Mouse (Mus musculus) bone marrow macrophage, adult 2 months (primary cell): ENCODE data around the gene Txlna. TPM values are rescaled to one million over a fixed set of nuclear protein-coding genes. Genes with fewer than 3 reads are reported as not detected.

ENCODE experiments used
- H3K27ac ChIP-seq: 2 replicates; pipeline ENCODE4 v1.5.1; 2012; ENCODE audit warnings: low read depth, low read length; ENCODE audit not compliant: insufficient read depth
- H3K4me1 ChIP-seq: 2 replicates; pipeline ENCODE4 v1.6.1; 2012; ENCODE audit warnings: low read length; ENCODE audit not compliant: control insufficient read depth, insufficient read depth
- H3K4me3 ChIP-seq: 2 replicates; pipeline ENCODE4 v1.5.1; 2012; ENCODE audit warnings: mild to moderate bottlenecking, low read length, moderate library complexity; ENCODE audit not compliant: insufficient read depth
- CTCF ChIP-seq: IDR thresholded peaks from 2 replicates; pipeline ENCODE4 v1.5.1; 2012; ENCODE audit warnings: low read depth, mild to moderate bottlenecking, low read length, moderate library complexity
- POLR2A ChIP-seq: IDR thresholded peaks from 2 replicates; pipeline ENCODE4 v1.6.1; 2012; ENCODE audit warnings: mild to moderate bottlenecking, low read depth, low read length, borderline replicate concordance
- polyA plus RNA-seq: library from polyadenylated mRNA; stranded (reverse); fragments of >200 nt; gene quantifications from 2 replicates; pipeline ENCODE4 v1.2.4, GENCODE M21; 2012; ENCODE audit not compliant: missing spikeins, insufficient read depth, insufficient read length

Txlna gene
- polyA plus RNA-seq, 1 experiment: 39.8 TPM

DNA sequence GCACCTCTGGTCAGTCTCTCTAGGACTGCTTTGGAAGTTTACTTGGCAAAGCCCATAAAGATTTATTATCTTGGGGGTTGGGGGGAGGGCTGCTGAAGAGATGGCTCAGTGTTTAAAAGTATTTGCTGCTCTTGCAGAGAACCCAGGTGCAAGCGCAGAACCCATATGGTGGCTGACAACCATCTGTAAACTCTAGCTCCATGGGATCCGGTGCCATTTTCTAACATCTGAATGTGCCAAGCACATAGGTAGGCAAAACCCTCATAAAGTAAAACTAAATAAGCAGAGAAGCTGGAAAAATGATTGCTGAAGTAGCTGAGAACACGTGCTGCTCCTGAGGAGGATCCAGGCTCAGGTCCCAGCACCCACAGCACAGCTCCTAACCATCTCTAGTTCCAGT lies 20.7 kb upstream of the Txlna start:
- Histone ChIP-seq H3K27ac (no peak overlapping the region), H3K4me1 (no peaks in the 10 kb centered on the region), H3K4me3 (no peak overlapping the region)
- TF ChIP-seq CTCF (no peak), POLR2A (no peak)

DNA sequence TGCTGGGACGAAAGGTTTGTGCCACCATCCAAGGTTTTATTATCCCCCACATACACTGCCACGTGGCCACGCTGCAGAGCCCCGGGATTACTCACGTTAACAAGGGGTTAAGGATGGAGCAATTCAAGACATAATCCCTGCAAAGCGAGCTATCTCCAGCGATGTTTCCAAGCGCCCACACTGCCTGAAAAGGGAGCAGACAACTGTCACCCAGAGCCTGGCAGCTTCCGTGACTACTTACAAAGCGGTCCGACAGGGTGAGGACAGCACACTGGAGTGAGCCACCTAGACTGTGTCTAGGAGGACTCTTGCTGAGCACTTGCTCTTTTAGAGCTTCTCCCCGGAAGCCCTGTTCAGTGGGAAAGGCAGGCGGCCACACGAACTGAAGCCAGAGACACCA lies 13.9 kb upstream of the Txlna start:
- no peak overlapping the region for H3K27ac ChIP-seq
- H3K4me3 ChIP-seq: no peak overlapping the region
- H3K4me1 ChIP-seq: no peaks in the 10 kb centered on the region
- TF ChIP-seq CTCF: no peak
- TF ChIP-seq POLR2A: no peak

DNA sequence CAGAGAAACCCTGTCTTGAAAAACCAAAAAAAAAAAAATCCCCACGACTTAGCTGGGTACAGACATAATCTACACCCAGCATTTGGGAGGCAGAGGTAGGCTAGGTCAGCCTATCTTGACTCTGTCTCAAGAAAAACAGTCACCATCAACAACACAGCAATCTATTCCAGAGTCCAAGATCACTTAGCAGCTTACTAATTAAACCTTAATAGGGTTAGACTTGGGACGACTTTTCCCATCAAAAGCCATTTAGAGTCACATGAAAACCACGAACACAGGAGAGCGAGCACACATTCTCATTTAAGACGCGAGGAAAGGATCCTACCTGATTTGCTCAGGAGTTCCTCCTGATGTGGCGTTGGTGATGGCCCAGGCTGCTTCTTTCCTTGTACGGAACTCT lies 9.5 kb upstream of the Txlna start:
- Histone ChIP-seq H3K4me3 (no peak overlapping the region), H3K27ac (no peak overlapping the region), H3K4me1 (no peaks in the 10 kb centered on the region)
- TF ChIP-seq CTCF: no peak
- TF ChIP-seq POLR2A: no peak

DNA sequence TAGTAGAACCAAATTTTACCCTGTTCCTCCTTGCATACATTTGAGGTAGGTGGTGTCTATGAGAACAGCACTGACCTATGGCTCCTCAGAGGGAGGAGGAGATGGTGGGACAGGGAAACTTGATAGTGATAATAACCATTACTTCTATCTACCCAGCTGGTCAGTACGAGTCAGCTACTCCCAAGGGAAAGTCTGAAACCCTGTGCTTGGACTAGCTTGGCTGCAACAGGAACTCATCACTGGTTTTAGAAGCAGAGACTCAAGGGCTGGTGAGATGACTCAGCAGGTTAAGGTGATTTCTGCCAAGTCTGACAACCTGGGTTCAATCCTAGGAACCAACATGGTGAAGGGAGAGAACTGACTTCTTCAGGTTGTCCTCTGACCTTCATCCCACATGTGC lies 7.8 kb upstream of the Txlna start:
- TF ChIP-seq CTCF (no peak), POLR2A (no peak)
- 0 out of 2 replicates have a peak, but pooled peaks cover 2% of the 10 kb centered on the region for H3K4me1 ChIP-seq
- H3K4me3 ChIP-seq: no peak overlapping the region
- no peak overlapping the region for H3K27ac ChIP-seq

DNA sequence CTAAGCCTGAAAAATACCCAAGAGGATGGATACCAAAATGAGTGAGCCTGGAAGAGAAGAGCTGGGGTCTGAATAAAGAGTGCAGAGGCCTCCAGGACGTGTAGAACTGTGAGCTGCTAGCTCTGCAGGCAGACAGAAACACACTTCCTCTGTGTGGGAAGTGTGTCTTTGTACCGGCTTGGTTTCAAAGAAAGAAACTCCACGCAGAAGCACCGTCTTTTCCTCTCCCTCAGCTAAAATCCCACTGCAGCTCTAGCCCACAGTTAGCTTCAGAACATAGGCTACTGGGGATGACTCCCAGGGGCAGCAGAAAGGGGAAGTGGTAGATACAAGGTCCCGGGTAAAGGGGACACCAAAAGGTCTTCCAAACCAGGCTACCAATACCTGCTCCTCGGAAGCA lies 4.3 kb upstream of the Txlna start:
- Histone ChIP-seq H3K4me3 (no peak overlapping the region), H3K27ac (no peak overlapping the region), H3K4me1 (0 out of 2 replicates have a peak, but pooled peaks cover 4% of the 10 kb centered on the region)
- TF ChIP-seq CTCF (no peak), POLR2A (no peak)

DNA sequence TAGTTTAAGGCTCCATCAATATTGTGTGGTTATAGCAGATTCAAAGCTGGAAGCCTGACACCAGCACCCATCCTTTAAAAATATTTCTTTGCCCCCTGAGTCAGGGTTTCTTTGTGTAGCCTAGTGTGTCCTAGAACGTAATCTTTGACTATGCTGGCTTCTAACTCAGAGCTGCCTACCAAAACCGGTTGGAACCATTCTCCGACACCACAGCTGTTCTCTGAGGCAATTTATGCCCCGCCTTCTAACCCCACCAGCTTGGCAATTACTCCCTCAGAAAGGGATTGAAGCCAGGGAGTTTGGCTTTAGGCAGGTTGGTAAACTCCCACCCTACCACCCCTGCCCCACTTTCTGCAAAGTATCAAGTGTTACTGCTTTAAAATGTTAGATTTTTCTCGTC lies 891 bp upstream of the Txlna start:
- no peak for TF ChIP-seq POLR2A
- Histone ChIP-seq H3K4me3 (peak overlapping the region; percentile 13; the same call in 1 of the 2 replicates), H3K4me1 (peaks cover 16% of the 10 kb centered on the region), H3K27ac (no peak overlapping the region)

DNA sequence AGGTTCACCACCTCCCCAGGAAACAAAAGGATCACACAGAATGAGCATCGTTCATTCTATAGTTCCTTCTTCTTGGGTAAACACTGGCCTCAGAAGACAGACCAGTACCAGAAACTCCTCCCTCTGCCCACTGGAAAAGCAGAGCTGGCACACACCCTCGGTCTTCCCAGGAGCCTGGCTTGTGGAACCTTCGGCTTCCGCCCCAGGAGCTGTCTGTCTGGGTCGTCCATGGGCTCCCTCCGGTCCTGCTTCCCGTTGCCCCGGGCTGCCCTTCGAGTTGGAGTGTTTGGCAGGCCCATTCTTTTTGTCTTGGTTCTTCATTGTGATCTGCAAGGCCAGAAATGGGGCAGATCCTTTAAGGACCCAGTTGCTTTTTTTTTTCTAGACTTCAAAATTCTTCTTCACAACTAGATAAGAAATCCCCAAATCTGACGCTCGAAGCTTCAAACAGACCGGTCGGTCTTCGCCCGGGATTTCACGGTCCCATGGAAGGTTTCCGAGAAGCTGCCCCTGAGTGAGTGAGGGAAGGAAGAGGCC lies 696 bp downstream of the Txlna start:
- Histone ChIP-seq H3K4me1 (peaks cover 15% of the 10 kb centered on the region), H3K27ac (peak overlapping the region; percentile 95), H3K4me3 (peak overlapping the region; percentile 94)
- TF ChIP-seq POLR2A (no peak), CTCF (no peak)

DNA sequence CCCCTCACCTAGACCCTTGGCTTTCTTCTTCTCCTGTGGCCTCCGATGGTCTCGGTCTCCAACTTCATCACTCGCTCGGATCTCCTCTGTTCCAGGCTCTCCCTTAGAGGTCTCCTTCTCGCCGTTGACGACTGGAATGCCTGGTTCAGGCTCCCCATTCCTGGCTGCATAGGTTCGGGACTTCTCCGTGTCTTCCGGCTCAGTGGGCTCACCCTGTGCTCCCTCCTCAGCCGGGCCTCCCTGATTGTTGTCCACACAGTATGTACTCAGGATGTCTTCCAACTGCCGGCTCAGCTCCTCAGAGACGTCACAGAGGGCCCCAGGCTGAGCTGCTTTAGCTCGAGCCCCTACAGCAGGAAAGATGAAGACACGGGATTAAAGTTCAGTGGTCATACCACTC lies 1.6 kb downstream of the Txlna start:
- TF ChIP-seq POLR2A (no peak), CTCF (no peak)
- Histone ChIP-seq H3K4me1 (peaks cover 14% of the 10 kb centered on the region), H3K4me3 (peak overlapping the region; percentile 94), H3K27ac (no peak overlapping the region)

DNA sequence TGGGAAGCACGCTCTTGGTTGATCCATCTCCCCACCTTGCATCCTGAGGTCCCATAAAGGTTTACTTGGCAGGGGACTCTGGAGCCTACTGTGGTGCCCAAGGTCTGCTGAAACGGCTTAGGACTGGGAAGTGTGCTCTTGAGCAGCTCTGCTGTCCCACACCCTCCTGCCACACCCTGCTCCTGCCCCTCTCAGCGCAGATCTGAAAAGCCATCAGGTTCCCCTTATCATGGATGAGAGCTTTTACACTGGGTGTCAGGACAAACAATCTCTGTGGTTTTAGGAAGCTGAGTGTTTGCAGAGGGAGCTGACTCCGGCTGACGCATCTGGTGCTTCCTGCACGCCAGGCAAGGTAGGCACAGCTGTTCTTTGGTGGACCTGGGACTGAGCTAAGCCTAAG lies 7.0 kb downstream of the Txlna start:
- H3K27ac ChIP-seq: no peak overlapping the region
- H3K4me1 ChIP-seq: peaks cover 6% of the 10 kb centered on the region; the same call in 1 of the 2 replicates
- no peak overlapping the region for H3K4me3 ChIP-seq
- TF ChIP-seq CTCF (no peak), POLR2A (no peak)

DNA sequence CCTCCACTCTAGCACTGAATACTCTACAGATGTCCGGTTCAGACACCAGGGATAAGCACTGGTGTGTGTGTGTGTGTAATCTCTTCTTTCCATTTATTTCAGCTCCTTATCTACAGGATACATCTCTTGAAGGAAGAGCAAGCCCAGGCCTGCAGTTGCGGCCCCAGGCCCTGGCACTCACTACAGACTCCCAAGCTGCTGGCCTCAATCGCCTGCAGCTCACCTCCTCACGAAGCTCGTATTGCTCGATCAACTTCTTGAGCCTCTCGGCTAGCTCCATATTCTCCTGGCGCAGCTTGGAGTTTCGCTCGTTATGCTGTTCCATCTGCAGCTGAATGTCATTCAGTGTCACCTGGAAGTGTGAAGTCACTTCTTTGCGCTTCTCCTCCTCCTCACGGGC lies 9.0 kb downstream of the Txlna start:
- H3K27ac ChIP-seq: no peak overlapping the region
- TF ChIP-seq POLR2A: no peak
- no peak for TF ChIP-seq CTCF
- H3K4me3 ChIP-seq: no peak overlapping the region
- no peaks in the 10 kb centered on the region for H3K4me1 ChIP-seq

DNA sequence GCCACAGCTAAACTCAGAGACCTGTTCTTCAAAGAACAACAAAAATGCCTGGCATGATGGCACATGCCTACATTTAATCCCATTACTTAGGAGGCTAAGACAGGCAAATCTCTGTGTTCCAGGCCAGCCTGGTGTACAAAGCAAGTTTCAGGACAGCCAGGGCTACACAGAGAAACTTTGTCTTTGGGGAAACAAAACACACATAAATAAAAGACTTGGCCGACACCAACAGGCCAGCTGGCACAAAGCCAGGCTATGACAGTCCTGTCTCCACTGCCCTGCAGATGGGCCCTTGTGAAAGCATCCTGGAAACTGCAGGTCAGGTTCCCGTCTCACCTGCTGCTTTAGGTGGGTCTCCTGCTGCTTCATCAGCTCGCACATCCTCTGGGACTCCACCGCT lies 9.9 kb downstream of the Txlna start:
- TF ChIP-seq CTCF: no peak
- no peak for TF ChIP-seq POLR2A
- no peak overlapping the region for H3K4me3 ChIP-seq
- H3K4me1 ChIP-seq: peaks cover 3% of the 10 kb centered on the region
- no peak overlapping the region for H3K27ac ChIP-seq
